Mouse (Mus musculus) hindbrain, postnatal 0 days (tissue): ENCODE results near the gene Rbm44. TPM values are rescaled to one million over a fixed set of nuclear protein-coding genes. Genes with fewer than 3 reads are reported as not detected.
A peak's percentile ranks its signal among the peaks of the same experiment; 100 is the strongest.

Experiments used
- ATAC-seq: fragments of 200-750 bp; cut with Nextera tagmentation; 2 replicates; pipeline ENCODE4 v1.8.0; 2017; ENCODE audit warnings: mild to moderate bottlenecking, moderate TSS enrichment, moderate library complexity
- DNase-seq: peaks from one replicate; pipeline ENCODE4 v3.0.0-alpha.2; 2015; ENCODE audit warnings: low spot score
- H3K27ac ChIP-seq: fragments of 300-500 bp; sonication (generic); 2 replicates; pipeline ENCODE4 v1.5.1; 2014; ENCODE audit warnings: mild to moderate bottlenecking
- H3K27me3 ChIP-seq: fragments of 300-500 bp; sonication (generic); 2 replicates; pipeline ENCODE4 v1.6.1; 2014; ENCODE audit warnings: low read length, mixed read lengths; ENCODE audit not compliant: insufficient read depth
- H3K36me3 ChIP-seq: fragments of 300-500 bp; sonication (generic); 2 replicates; pipeline ENCODE4 v1.6.1; 2014; ENCODE audit warnings: low read length, mixed read lengths; ENCODE audit not compliant: insufficient read depth
- H3K4me1 ChIP-seq: fragments of 300-500 bp; sonication (generic); 2 replicates; pipeline ENCODE4 v1.6.1; 2014; ENCODE audit warnings: antibody characterized with exemption, low read length, mixed read lengths; ENCODE audit not compliant: insufficient read depth
- H3K4me2 ChIP-seq: fragments of 300-500 bp; sonication (generic); 2 replicates; pipeline ENCODE4 v1.6.1; 2014; ENCODE audit warnings: low read depth, mild to moderate bottlenecking, low read length, moderate library complexity, mixed read lengths
- H3K4me3 ChIP-seq: fragments of 300-500 bp; sonication (generic); 2 replicates; pipeline ENCODE4 v1.5.1; 2014; ENCODE audit warnings: low read length
- H3K9ac ChIP-seq: fragments of 300-500 bp; sonication (generic); replicated peaks from 2 replicates; pipeline ENCODE4 v1.6.1; 2014; ENCODE audit warnings: mild to moderate bottlenecking, low read length, moderate library complexity, mixed read lengths
- H3K9me3 ChIP-seq: fragments of 300-500 bp; sonication (generic); 2 replicates; pipeline ENCODE4 v1.6.1; 2016; ENCODE audit warnings: low read length, mixed read lengths
- CTCF ChIP-seq: IDR thresholded peaks from 2 replicates; pipeline ENCODE4 v1.5.1; 2016; ENCODE audit warnings: antibody characterized with exemption, control low read depth, low read depth
- WGBS: fragments of 180-500 bp; shearing (Covaris S2); extraction: QIAGEN DNeasy Blood & Tissue Kit; methylation state at CpG from one replicate; pipeline ENCODE4 v1.1.7; 2014; 5-methylcytosine and 5-hydroxymethylcytosine counted together
- polyA plus RNA-seq: library from polyadenylated mRNA; unstranded; fragments of >200 nt; fragmentation: Nextera tagmentation; extraction: Ambion mirVana; gene quantifications from 2 replicates; pipeline ENCODE4 v1.2.1, GENCODE M21; 2015
- total RNA-seq: library from RNA; depleted of rRNA; stranded (reverse); fragments of >200 nt; gene quantifications from 2 replicates; pipeline ENCODE4 v1.2.3, GENCODE M21; 2014

Gene Rbm44
- total and polyA plus RNA-seq, 2 experiments from 2014 or later = 0.11 TPM; not detected in 1

DNA sequence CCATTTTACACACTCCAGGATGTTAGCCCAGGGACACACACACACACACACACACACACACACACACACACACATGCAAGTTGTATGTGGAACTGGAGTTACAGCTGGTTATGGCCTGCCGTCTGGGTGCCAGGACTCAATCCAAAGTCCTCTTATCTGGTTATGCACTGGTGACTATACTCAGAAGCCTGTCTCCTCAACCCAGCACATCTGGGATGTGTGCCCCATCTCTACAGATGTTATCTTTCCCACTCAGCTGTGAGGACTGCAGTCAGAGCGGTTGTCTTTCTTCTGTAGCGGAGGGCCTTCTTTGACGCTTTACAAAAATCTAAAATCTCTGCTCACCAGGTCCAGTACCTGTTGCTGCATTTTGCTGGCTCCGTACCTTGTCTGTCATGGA, 29.9 kb downstream of the Rbm44 start:
- Histone ChIP-seq H3K27ac (no peak overlapping the region), H3K9ac (no peak overlapping the region), H3K4me2 (no peak overlapping the region), H3K9me3 (no peaks in the 10 kb centered on the region), H3K4me1 (no peaks in the 10 kb centered on the region), H3K27me3 (no peaks in the 10 kb centered on the region), H3K4me3 (no peak overlapping the region), H3K36me3 (no peaks in the 10 kb centered on the region)
- 98% methylated on average over 5 of the region's 5 CpGs for WGBS
- ATAC-seq (no peak), DNase-seq (no peak)
- TF ChIP-seq CTCF = no peak

DNA sequence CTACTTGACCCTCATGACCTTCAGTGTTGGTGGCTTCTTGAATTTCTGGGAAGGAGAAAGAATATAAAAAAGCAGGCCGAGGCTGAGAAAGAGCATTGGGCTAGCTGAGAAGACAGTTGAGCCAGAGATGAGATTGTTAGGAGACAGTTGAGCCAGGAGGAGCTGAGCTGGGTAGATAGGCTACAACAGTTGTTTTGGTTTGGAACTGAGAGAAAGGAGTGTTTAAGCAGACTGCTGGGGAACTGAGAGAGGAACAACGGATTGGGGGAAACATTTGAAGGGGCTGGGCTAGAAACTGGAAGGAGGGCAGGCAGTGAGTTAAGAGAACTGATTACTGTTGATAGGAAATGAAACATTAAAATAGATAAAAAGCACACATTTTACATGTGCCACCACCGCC, 31.1 kb downstream of the Rbm44 start:
- ATAC-seq (no peak), DNase-seq (no peak)
- no peak for TF ChIP-seq CTCF
- H3K27ac ChIP-seq = no peak overlapping the region
- H3K36me3 ChIP-seq = no peaks in the 10 kb centered on the region
- no peak overlapping the region for H3K4me3 ChIP-seq
- no peaks in the 10 kb centered on the region for H3K9me3 ChIP-seq
- 69% methylated on average over 3 of the region's 3 CpGs for WGBS
- no peaks in the 10 kb centered on the region for H3K27me3 ChIP-seq
- H3K4me2 ChIP-seq = no peak overlapping the region
- no peak overlapping the region for H3K9ac ChIP-seq
- peaks cover 3% of the 10 kb centered on the region; the same call in 1 of the 2 replicates for H3K4me1 ChIP-seq

DNA sequence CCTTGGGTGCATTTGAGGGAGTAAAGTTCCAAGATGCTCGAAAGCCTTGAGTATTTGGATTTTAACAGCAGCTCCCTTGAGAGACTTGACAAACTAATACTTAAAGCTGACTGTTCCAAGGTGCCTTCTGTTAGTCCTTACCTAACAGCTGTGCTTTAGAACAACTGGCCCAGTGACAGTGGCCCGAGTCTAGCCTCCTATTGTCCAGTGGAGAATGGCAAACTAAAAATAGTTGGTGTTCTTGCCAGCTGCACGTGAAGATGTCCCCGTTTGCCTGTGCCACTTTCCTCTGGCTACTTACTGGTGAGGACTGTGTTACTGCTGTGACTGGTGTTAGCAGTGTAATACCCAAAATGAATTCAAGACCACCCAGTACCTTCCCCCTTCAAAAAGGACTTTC, 32.0 kb downstream of the Rbm44 start:
- ATAC-seq = no peak
- 68% methylated on average over 4 of the region's 4 CpGs for WGBS
- no peak overlapping the region for H3K4me3 ChIP-seq
- no peaks in the 10 kb centered on the region for H3K36me3 ChIP-seq
- no peak for DNase-seq
- H3K9ac ChIP-seq = no peak overlapping the region
- no peaks in the 10 kb centered on the region for H3K9me3 ChIP-seq
- no peaks in the 10 kb centered on the region for H3K27me3 ChIP-seq
- H3K4me2 ChIP-seq = no peak overlapping the region
- no peak for TF ChIP-seq CTCF
- H3K27ac ChIP-seq = no peak overlapping the region
- peaks cover 3% of the 10 kb centered on the region; the same call in 1 of the 2 replicates for H3K4me1 ChIP-seq

DNA sequence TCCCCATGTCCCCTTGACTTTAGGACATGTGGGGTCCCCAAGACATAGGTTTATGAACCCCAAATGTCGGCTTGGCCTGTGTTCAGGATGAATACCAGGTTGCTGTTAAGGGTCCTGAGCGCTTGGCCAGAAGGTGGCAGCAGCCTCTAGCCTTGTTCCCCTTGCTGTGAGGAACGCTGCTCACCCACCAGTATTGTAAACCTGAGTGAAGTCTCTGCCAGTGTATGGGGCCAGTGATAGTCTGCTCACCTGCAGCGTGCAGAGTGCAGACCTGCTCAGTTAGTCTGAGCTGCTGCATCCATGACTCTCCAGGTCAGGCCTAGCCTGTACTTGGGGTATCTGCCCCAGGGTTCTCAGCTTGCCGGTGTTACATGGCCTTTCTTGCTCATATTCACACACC, 34.2 kb downstream of the Rbm44 start:
- H3K9ac ChIP-seq = no peak overlapping the region
- no peak overlapping the region for H3K4me3 ChIP-seq
- H3K4me2 ChIP-seq = no peak overlapping the region
- WGBS = 27% methylated on average over 5 of the region's 5 CpGs
- no peaks in the 10 kb centered on the region for H3K27me3 ChIP-seq
- peaks cover 8% of the 10 kb centered on the region; the same call in 1 of the 2 replicates for H3K4me1 ChIP-seq
- peak; percentile 84 for DNase-seq
- no peaks in the 10 kb centered on the region for H3K36me3 ChIP-seq
- peak; percentile 92 for TF ChIP-seq CTCF
- no peak overlapping the region; the same call in 1 of the 2 replicates for H3K27ac ChIP-seq
- peak; percentile 65 for ATAC-seq
- H3K9me3 ChIP-seq = no peaks in the 10 kb centered on the region

DNA sequence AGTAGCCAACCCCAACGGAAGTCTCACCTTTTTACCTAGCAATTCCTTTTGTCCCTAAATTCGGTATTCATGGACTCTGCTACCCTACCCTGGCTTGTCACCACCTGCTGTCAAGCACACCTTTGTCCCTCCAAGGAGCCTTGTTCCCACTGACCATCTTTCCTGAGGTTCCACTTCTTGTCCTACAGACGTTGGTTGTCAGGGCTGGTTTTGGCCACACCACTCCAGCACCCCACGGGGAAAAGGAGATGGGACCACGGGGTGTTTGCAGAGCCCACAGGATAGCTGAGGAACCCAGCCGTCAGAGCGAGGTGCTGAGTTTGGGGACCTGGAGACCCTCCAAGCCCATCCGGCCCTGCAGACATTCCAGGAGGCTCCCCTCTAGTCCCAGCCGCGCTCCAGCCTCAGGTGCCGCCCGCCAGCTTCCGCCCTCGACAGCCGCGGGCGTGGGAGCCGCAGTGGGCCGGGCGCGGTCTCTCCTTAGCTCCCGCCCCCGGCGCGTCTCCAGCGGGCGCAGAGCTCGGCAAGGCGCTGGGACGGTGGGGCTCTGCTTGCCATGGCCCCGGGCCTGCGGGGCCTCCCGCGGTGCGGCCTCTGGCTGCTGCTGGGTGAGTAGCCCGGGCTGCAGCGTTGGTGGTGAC, 34.8 kb downstream of the Rbm44 start, which contains the start of gene Ramp1:
Gene Ramp1, plus strand, starts transcription at position 290 of the 641 bp plus-strand sequence.
- no peak for TF ChIP-seq CTCF
- 7% methylated on average over 37 of the region's 37 CpGs for WGBS
- peaks cover 8% of the 10 kb centered on the region; the same call in 1 of the 2 replicates for H3K4me1 ChIP-seq
- H3K36me3 ChIP-seq = no peaks in the 10 kb centered on the region
- peak within 1 kb of the TSS; percentile 74 for H3K27ac ChIP-seq
- H3K9ac ChIP-seq = peak within 1 kb of the TSS; percentile 39
- DNase-seq = peak; percentile 44
- no peaks in the 10 kb centered on the region for H3K9me3 ChIP-seq
- no peaks in the 10 kb centered on the region for H3K27me3 ChIP-seq
- H3K4me3 ChIP-seq = peak within 1 kb of the TSS; percentile 36
- H3K4me2 ChIP-seq = peak within 1 kb of the TSS; percentile 65
- ATAC-seq = peak; percentile 31; the same call in 1 of the 2 replicates

DNA sequence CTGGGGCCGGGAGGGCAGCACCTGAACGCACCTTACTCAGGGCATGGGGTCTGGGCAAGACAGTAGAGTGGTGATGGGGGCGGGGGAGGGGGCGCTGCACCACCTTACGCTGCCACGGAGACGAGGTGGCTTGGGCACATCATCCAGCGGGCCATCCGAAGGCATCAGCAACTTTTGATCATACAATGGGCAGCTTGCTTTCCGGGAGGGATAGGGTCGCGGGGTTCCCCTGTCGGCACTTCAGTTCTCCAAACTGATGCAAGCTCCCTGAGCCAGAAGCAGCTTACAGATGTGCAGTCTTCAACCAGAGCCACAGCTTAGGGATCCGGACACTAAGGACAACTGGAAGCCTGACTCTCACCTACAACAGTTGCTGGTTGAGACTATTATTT, 35.3 kb downstream of the Rbm44 start:
- Histone ChIP-seq H3K27me3 (no peaks in the 10 kb centered on the region), H3K9me3 (no peaks in the 10 kb centered on the region), H3K4me3 (peak overlapping the region; percentile 36), H3K4me1 (peaks cover 8% of the 10 kb centered on the region; the same call in 1 of the 2 replicates), H3K36me3 (no peaks in the 10 kb centered on the region), H3K4me2 (peak overlapping the region; percentile 65), H3K27ac (peak overlapping the region; percentile 74), H3K9ac (peak overlapping the region; percentile 39)
- no peak for TF ChIP-seq CTCF
- ATAC-seq (no peak), DNase-seq (peak; percentile 7)
- WGBS = 9% methylated on average over 14 of the region's 14 CpGs

DNA sequence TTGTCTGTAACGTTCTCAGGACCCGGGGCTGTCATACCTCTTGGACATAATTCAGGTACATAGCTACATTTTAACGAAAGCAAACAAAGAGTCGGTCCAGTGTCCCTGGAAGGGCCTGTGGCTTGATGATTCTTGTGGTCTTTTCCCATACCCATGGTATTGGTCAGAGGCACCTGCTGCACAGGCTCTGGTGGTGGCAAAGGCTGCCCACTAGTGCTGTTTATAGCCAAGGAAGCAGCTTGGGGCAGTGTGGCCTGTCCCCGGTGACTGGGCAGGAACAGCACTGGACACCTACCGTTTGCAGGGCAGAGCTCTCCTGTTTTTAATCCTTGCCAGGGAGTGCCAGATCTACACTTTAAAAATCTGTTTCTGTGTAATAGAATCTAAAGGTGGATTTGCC, 35.8 kb downstream of the Rbm44 start:
- Histone ChIP-seq H3K9me3 (no peaks in the 10 kb centered on the region), H3K4me3 (peak overlapping the region; percentile 36; the same call in 1 of the 2 replicates), H3K36me3 (no peaks in the 10 kb centered on the region), H3K9ac (no peak overlapping the region), H3K4me2 (peak overlapping the region; percentile 65), H3K27ac (peak overlapping the region; percentile 74), H3K4me1 (peaks cover 8% of the 10 kb centered on the region; the same call in 1 of the 2 replicates), H3K27me3 (no peaks in the 10 kb centered on the region)
- 55% methylated on average over 6 of the region's 6 CpGs for whole genome bisulfite sequencing
- no peak for TF ChIP-seq CTCF
- DNase-seq (peak; percentile 18), ATAC-seq (no peak)
